Mouse (Mus musculus): ENCODE results near the gene Asxl1. TPM values are rescaled to one million over a fixed set of nuclear protein-coding genes. Genes with fewer than 3 reads are reported as not detected.

Gene Asxl1
- polyA plus RNA-seq, 1 experiment from 2014 or later = 11.3 TPM

DNA sequence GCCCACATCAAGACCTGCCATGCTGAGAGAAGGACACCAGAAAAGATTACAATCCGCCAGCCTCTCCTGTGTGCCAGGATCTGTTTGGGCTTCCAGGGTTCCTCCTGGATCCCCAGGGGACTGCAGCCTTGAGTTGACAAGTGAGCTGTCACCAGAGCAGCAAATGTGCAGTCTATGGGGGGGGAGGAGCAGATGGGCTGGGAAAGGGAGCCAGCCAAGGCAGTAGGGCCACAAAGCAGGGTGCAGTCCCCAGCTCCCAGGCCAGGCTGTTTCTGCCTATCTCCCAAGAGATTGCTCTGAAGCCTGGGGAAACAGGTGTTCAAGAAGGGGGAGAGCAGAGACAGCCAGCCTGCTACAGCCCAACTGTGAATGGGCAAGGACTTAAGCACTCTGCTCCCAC lies 72.8 kb downstream of the Asxl1 start:
- Histone ChIP-seq H3K36me3 (peaks cover 37% of the 10 kb centered on the region), H3K9ac (no peak overlapping the region), H3K27ac (no peak overlapping the region), H3K4me2 (no peak overlapping the region), H3K4me3 (replicated peaks) (no peak overlapping the region), H3K9me3 (no peaks in the 10 kb centered on the region), H3K27me3 (replicated peaks) (no peaks in the 10 kb centered on the region), H3K4me1 (peaks cover 7% of the 10 kb centered on the region; the same call in 1 of the 2 replicates)
- no peak for ATAC-seq (ENCODE audit: insufficient read depth, low FRiP score, low read depth)
- WGBS = 76% methylated on average over 1 of the region's 1 CpGs

DNA sequence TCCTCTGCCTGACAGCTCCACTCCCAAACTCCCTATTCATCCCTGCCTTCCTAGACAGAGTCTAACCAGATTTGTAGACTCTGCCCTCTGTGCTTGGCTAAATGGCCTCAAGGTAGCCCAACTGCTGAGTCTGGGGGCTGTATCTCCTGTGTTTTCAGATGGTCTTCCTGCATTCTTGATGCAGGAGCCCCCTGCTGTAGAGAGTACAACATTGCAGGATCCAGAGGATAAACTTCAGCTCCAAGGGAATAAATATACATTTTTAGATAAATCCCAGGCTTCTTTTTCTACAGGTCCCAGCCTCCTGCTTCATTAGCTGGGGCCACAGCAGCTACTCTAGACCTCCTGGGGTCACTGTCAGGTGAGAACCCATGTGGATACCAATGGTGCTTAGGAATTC lies 75.6 kb downstream of the Asxl1 start:
- Histone ChIP-seq H3K36me3 (peaks cover 32% of the 10 kb centered on the region), H3K9ac (no peak overlapping the region), H3K4me1 (peaks cover 26% of the 10 kb centered on the region), H3K9me3 (no peaks in the 10 kb centered on the region), H3K4me2 (no peak overlapping the region), H3K4me3 (replicated peaks) (no peak overlapping the region), H3K27me3 (replicated peaks) (no peaks in the 10 kb centered on the region), H3K27ac (no peak overlapping the region)
- no peak for ATAC-seq (ENCODE audit: insufficient read depth, low FRiP score, low read depth)

DNA sequence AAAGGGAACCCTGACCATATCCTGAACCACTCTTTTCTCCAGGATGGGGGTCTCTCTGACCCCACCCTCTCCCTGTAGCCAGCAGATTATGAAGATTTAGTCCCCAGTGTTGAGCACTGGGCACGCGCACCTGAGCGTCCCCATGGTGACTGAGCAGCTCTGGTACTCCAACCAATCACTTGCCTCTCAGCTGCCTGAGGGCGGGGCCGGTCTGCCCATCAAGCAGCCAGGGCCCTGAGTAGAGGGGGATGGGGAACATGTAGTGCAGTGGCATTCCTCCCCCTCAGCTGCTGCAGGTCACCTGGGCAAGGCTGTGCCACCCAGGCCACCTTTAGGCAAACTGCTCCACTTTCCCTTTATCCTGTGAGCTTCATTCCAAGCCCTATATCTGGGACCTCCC lies 76.4 kb downstream of the Asxl1 start:
- no peaks in the 10 kb centered on the region for H3K27me3 ChIP-seq (replicated peaks)
- H3K27ac ChIP-seq = no peak overlapping the region
- 29% methylated on average over 5 of the region's 5 CpGs for WGBS
- ATAC-seq (ENCODE audit: insufficient read depth, low FRiP score, low read depth) = 0 out of 2 replicates have a peak, but pooled peaks have one; percentile 11
- no peaks in the 10 kb centered on the region for H3K9me3 ChIP-seq
- H3K36me3 ChIP-seq = peaks cover 28% of the 10 kb centered on the region
- H3K4me2 ChIP-seq = no peak overlapping the region
- no peak overlapping the region for H3K4me3 ChIP-seq (replicated peaks)
- H3K4me1 ChIP-seq = peaks cover 30% of the 10 kb centered on the region
- H3K9ac ChIP-seq = no peak overlapping the region

DNA sequence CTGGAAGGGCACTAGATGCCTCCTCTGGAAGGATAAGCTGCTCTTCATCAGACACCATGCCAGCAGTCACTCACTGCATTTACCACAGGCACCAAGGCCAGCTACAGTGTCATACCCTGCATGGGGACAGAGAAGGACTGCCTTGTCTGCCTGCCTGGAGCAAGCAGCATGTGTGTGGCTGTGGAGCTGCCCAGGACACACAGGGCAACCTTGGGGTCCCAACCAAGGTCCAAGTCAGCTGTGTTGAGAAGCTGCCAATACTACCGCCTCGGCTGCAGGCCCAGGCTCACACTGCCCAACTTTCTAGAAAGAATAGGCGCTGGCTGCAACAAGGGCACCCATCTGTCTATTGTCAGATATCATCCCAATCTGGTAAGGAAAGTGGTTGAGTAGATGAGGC lies 77.5 kb downstream of the Asxl1 start:
- H3K36me3 ChIP-seq = peaks cover 18% of the 10 kb centered on the region
- ATAC-seq (ENCODE audit: insufficient read depth, low FRiP score, low read depth) = no peak
- no peak overlapping the region for H3K4me2 ChIP-seq
- H3K27ac ChIP-seq = no peak overlapping the region
- no peak overlapping the region for H3K9ac ChIP-seq
- no peaks in the 10 kb centered on the region for H3K9me3 ChIP-seq
- H3K27me3 ChIP-seq (replicated peaks) = no peaks in the 10 kb centered on the region
- H3K4me1 ChIP-seq = peaks cover 35% of the 10 kb centered on the region
- 83% methylated on average over 3 of the region's 3 CpGs for WGBS
- no peak overlapping the region for H3K4me3 ChIP-seq (replicated peaks)

DNA sequence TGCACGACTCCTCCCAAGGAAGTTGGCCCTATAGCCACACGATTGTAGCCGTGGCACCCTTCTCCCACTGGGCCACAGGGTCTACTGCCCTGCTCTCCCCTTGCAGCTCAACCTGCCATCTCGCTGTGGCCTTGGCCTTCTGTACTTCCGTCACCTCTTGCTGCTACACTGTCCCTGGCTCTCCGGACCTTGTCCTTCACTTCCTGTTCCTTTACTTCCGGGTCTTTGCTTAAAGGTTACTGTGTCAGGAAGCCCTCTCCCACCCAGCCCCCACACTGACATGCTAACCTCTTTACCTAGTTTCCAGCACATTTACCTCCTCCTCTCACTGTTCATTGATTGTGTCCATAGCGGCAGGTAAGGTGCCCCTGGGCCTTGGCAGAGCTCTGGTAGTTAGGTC lies 78.9 kb downstream of the Asxl1 start:
- H3K9ac ChIP-seq = no peak overlapping the region
- no peak overlapping the region for H3K4me2 ChIP-seq

DNA sequence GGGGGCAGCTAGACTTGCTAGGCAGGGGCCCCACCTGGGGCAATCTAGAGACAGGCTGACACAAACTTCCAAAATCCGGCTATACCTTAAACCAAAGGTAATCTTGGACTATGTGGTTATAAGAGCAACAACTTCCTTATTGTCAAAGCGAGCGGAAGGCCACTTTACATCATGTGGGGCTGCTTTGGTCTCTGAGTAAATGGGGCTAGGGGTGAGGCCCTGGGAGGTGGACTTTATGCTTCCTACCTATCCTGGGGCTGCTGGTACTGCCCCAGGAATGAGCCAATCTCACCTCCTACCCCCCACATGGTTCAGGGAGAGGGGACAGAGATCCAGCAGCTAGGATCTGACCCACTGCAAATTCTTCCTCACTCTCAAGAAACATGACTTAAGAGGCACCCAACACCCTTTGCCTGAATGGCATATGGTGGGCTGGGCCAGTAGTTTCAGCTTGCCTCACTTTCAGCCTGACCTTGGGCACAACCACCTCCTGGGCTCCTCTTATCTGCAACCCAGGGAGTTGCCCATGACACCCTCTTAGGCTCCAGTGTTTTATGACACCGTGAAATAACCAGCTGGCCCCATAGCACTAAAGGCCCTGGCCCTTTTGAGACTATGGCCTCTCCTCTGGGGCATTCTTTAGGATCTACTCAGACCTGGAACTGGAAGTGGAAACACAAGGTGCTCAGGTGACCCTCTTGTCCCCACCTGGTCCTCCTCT lies 79.7 kb downstream of the Asxl1 start:
- H3K27me3 ChIP-seq (replicated peaks) = no peaks in the 10 kb centered on the region
- no peak overlapping the region for H3K9ac ChIP-seq
- peaks cover 6% of the 10 kb centered on the region; the same call in 1 of the 2 replicates for H3K36me3 ChIP-seq
- H3K4me1 ChIP-seq = peaks cover 43% of the 10 kb centered on the region
- no peak overlapping the region for H3K4me2 ChIP-seq
- no peak overlapping the region for H3K4me3 ChIP-seq (replicated peaks)
- ATAC-seq (ENCODE audit: insufficient read depth, low FRiP score, low read depth) = peak; percentile 36; the same call in 1 of the 2 replicates
- H3K27ac ChIP-seq = peak overlapping the region; percentile 63
- WGBS = 66% methylated on average over 4 of the region's 4 CpGs
- no peaks in the 10 kb centered on the region for H3K9me3 ChIP-seq

More for the DNA sequence above, 78.9 kb downstream of the Asxl1 start:
- no peaks in the 10 kb centered on the region for H3K9me3 ChIP-seq
- WGBS = 68% methylated on average over 8 of the region's 8 CpGs
- peaks cover 43% of the 10 kb centered on the region for H3K4me1 ChIP-seq
- peaks cover 10% of the 10 kb centered on the region; the same call in 1 of the 2 replicates for H3K36me3 ChIP-seq
- no peak overlapping the region for H3K4me3 ChIP-seq (replicated peaks)
- peak overlapping the region; percentile 63 for H3K27ac ChIP-seq
- H3K27me3 ChIP-seq (replicated peaks) = no peaks in the 10 kb centered on the region
- no peak for ATAC-seq (ENCODE audit: insufficient read depth, low FRiP score, low read depth)

DNA sequence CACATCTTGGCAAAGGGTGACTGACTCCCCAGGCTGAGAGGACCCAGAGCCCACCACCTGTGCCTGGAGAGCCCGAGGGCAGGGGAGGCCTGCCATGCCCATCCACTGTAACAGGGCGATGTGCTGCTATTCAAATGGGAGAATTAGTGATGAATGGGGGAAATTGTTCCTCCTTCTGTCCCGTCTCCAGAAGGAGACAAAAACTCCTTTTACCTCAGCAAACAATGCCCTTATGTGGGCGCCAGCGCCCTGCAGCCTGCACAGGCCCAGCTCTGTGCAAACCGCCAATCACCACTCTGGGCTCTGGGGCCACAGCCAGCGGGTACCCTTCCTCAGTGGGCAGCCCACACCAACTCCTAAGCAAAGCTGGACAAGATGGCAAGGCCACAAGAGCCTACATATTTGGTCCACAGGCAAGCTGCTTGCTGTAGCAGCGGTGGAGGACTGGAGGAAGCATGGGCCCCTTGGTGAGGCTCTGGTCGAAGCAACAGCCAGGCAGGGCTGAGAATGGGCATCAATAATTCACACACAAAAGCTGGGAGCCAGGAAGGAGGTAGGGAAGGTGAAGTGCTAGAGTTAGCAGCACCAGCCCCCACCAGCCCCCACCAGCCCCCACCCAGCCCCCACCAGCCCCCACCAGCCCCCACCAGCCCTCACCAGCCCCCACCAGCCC lies 80.5 kb downstream of the Asxl1 start:
- Histone ChIP-seq H3K9ac (no peak overlapping the region), H3K27ac (peak overlapping the region; percentile 63), H3K4me3 (replicated peaks) (no peak overlapping the region), H3K9me3 (no peaks in the 10 kb centered on the region), H3K27me3 (replicated peaks) (no peaks in the 10 kb centered on the region), H3K36me3 (0 out of 2 replicates have a peak, but pooled peaks cover 3% of the 10 kb centered on the region), H3K4me2 (no peak overlapping the region), H3K4me1 (peaks cover 43% of the 10 kb centered on the region)
- WGBS = 53% methylated on average over 9 of the region's 9 CpGs
- ATAC-seq (ENCODE audit: insufficient read depth, low FRiP score, low read depth) = no peak; the same call in 1 of the 2 replicates

DNA sequence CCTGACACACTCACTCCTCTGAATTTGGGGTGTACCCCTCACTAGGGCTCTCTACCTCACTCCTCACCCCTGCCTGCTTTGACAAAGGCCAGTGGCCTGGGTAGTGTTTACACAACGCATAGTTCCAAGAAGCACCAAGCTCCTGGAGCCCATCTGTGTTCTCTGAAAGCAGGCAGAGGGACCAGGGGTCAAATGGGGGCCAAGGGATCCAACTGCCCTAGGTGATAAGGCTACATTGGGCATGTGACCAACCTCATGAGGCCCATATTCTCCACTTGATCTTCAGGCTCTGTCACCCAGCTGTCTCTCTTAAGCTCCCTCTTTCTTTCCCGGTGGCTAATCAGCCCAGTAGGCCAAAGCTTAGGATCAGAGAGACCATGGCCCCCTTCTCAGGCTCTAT lies 81.3 kb downstream of the Asxl1 start:
- no peaks in the 10 kb centered on the region for H3K27me3 ChIP-seq (replicated peaks)
- H3K4me3 ChIP-seq (replicated peaks) = no peak overlapping the region
- peak; percentile 41; the same call in 1 of the 2 replicates for ATAC-seq (ENCODE audit: insufficient read depth, low FRiP score, low read depth)
- H3K4me2 ChIP-seq = no peak overlapping the region
- H3K27ac ChIP-seq = peak overlapping the region; percentile 54
- H3K4me1 ChIP-seq = peaks cover 47% of the 10 kb centered on the region
- H3K9me3 ChIP-seq = no peaks in the 10 kb centered on the region
- 4% methylated on average over 2 of the region's 2 CpGs for WGBS
- H3K36me3 ChIP-seq = 0 out of 2 replicates have a peak, but pooled peaks cover 3% of the 10 kb centered on the region
- H3K9ac ChIP-seq = no peak overlapping the region

DNA sequence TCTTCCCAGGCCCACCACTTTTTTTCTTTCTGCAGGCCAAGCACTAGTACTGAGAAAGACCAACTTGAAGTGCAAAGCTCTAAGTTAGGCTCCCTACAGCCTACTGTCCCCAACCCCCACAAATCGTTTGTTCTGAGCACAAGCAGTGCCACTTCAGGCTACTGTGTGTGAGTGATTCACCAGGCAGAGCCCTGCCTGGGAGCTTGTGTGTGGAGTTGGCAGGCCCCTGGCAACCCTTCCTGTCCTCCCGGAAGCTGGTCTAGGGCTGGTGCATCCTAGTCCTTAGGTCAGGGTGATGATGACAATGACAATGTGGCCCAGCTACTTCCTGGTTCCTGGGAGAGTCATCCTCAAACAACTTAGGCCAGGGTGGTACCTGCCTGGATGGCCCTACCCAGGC lies 82.9 kb downstream of the Asxl1 start:
- H3K9me3 ChIP-seq = no peaks in the 10 kb centered on the region
- WGBS = 53% methylated on average over 2 of the region's 2 CpGs
- H3K4me3 ChIP-seq (replicated peaks) = no peak overlapping the region
- H3K4me2 ChIP-seq = no peak overlapping the region
- H3K36me3 ChIP-seq = 0 out of 2 replicates have a peak, but pooled peaks cover 3% of the 10 kb centered on the region
- H3K9ac ChIP-seq = no peak overlapping the region
- no peaks in the 10 kb centered on the region for H3K27me3 ChIP-seq (replicated peaks)
- no peak for ATAC-seq (ENCODE audit: insufficient read depth, low FRiP score, low read depth)
- H3K4me1 ChIP-seq = peaks cover 53% of the 10 kb centered on the region
- peak overlapping the region; percentile 8; the same call in 1 of the 2 replicates for H3K27ac ChIP-seq

DNA sequence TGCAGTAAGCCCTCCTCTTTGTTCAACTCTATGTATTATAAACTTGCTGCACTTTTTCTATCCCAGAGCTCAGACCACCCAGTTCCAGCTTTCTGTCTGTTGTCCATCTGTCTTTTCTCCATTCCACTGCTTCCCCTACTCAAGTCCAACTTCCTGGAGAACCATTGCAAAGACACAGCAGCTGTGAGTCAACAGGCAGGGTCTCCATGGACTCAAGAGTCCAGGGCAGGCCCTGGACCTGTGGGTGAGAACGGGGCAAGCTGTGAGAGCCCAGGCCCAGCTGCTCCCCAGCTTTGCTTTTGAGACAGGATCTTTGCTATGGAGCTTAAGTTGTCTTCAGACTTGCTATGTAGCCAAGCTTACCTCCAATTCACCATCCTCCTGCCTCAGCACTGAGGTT lies 84.9 kb downstream of the Asxl1 start:
- H3K27ac ChIP-seq = no peak overlapping the region
- ATAC-seq (ENCODE audit: insufficient read depth, low FRiP score, low read depth) = no peak
- H3K4me1 ChIP-seq = peaks cover 61% of the 10 kb centered on the region
- no peak overlapping the region for H3K4me3 ChIP-seq (replicated peaks)
- WGBS = 76% methylated on average over 1 of the region's 1 CpGs
- 0 out of 2 replicates have a peak, but pooled peaks cover 3% of the 10 kb centered on the region for H3K36me3 ChIP-seq
- no peaks in the 10 kb centered on the region for H3K9me3 ChIP-seq
- H3K27me3 ChIP-seq (replicated peaks) = no peaks in the 10 kb centered on the region
- H3K9ac ChIP-seq = no peak overlapping the region
- no peak overlapping the region for H3K4me2 ChIP-seq

DNA sequence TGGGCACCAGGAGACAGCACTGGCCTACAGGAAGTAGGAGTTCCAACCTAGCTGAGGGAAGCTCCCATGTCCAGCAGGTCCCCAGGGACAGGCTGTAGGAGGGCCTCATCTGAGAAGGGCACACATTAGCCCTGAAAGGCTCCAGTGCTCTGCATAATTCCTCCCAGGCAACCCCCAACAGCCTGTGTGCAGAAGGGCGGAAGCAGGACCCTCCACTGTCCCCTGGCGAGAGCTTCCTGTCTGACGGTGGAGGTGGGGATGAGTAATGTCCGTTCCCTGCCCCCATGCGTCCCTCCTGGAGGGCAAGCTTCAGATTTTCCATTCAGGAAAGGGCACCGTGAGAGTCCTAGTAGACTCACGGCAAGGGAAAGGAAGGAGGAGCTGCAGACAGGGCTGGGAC lies 86.9 kb downstream of the Asxl1 start:
- 28% methylated on average over 7 of the region's 7 CpGs for WGBS
- no peaks in the 10 kb centered on the region for H3K27me3 ChIP-seq (replicated peaks)
- no peak overlapping the region for H3K9ac ChIP-seq
- peaks cover 67% of the 10 kb centered on the region for H3K4me1 ChIP-seq
- H3K4me3 ChIP-seq (replicated peaks) = no peak overlapping the region
- ATAC-seq (ENCODE audit: insufficient read depth, low FRiP score, low read depth) = no peak
- H3K9me3 ChIP-seq = no peaks in the 10 kb centered on the region
- 0 out of 2 replicates have a peak, but pooled peaks cover 3% of the 10 kb centered on the region for H3K36me3 ChIP-seq
- no peak overlapping the region for H3K4me2 ChIP-seq
- 0 out of 2 replicates have a peak overlapping the region, but pooled peaks have one; percentile 13 for H3K27ac ChIP-seq

DNA sequence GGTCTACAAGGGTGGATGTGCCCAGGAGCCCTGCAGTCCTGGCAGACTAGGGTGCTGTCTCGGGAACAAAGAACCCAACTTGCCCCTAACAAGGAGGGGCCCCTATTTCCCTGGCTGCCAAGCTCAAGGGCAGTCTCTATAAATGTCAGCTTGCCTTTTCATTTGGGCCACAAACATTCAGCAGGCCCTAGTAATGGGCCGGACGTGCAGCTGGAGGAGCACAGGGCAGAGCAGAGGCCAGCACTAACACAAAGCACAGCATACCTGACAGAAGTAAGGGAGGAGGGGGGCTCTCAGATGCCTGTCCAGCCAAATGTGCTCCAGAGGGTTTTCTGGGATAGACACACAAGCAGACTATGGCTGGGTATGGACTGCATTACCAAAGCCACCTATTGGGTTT lies 88.2 kb downstream of the Asxl1 start:
- Histone ChIP-seq H3K9ac (no peak overlapping the region), H3K4me3 (replicated peaks) (no peak overlapping the region), H3K36me3 (0 out of 2 replicates have a peak, but pooled peaks cover 3% of the 10 kb centered on the region), H3K9me3 (no peaks in the 10 kb centered on the region), H3K27me3 (replicated peaks) (no peaks in the 10 kb centered on the region), H3K27ac (peak overlapping the region; percentile 46; the same call in 1 of the 2 replicates), H3K4me2 (no peak overlapping the region), H3K4me1 (peaks cover 67% of the 10 kb centered on the region)
- WGBS = 25% methylated on average over 3 of the region's 3 CpGs
- ATAC-seq (ENCODE audit: insufficient read depth, low FRiP score, low read depth) = no peak
